Mouse (Mus musculus) monocyte, adult 2 months (primary cell): Measurements from ENCODE around the gene Nfatc2ip.

Source experiments
- DNase-seq, 2 experiments: peaks; one replicate each; pipeline ENCODE4 v3.0.0; 2022; ENCODE audit warnings: low spot score in 2 of 2, low read depth in 1 of 2

Nfatc2ip gene

DNA sequence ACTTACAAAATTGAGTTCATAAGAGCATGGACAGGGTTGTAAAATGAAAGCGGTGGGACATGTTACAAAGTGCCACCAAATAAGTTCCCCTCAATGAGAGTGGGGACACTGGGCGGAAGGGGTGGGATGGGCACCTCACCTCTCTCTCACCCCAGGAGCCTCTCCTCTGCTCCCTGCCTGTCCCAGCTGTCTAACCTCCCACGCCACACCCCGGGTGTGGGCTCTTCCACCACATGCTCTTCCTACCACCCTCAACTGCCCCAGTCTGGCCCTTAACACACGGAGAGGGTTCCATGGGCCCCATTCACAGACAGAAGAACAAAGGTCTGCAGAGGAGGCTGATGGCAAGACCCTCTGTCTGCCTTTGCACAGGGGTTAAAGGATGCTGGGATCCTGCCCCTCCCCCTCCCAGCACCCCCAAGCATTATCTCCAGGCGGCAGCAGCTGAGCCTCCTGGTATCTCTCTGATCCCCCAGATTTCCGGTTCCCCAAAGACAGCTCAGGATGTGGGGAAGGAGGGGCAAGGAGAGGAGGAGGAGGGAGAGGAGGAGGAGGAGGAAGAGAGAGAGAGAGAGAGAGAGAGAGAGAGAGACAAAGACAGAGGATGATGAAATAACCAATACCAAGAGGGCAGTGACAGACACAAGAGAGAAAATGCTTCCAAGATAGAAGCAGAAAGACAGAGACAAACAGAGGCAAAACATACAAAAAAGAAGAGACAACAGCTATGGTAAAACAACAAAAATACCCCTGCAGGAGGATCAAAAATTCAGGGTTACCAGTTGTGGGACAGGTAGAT is 39.5 kb downstream of the Nfatc2ip start:
- DNase-seq: no peak

DNA sequence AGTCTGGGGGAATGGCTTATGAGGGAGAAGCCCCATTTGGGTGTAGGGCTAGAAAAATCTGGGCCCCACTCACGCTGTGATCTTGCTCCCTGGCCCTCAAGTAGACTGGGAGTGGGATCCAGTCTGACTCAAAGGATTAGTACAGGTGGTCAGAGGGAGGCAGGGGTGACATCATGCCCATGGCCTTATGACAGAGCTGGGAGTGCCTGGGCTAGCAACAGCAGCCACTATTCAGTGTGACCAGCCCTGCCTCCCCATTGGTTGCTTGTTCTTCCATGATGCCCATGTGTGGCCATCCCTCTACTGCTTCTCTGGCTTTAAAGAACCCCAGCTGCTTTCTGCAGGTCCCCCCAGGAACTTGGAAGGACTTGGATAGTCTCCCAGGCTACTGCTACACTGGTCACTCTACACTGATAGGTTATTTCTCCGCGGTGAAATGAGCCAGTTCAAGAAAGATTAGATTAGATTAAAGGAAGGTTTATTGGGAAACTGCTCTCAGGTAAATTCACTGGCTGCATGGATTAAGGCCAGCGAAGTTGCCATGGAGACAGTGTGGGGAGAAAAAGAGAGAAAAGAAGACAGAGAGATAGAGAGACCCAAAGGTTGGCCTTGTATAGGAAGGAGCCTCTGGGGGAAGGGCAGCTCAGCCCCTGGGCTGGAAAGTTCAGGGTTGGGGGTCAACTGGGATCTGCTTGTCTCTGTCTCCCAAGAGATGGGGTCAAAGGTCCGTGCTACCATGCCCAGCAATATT is 40.5 kb downstream of the Nfatc2ip start:
- DNase-seq: no peak

DNA sequence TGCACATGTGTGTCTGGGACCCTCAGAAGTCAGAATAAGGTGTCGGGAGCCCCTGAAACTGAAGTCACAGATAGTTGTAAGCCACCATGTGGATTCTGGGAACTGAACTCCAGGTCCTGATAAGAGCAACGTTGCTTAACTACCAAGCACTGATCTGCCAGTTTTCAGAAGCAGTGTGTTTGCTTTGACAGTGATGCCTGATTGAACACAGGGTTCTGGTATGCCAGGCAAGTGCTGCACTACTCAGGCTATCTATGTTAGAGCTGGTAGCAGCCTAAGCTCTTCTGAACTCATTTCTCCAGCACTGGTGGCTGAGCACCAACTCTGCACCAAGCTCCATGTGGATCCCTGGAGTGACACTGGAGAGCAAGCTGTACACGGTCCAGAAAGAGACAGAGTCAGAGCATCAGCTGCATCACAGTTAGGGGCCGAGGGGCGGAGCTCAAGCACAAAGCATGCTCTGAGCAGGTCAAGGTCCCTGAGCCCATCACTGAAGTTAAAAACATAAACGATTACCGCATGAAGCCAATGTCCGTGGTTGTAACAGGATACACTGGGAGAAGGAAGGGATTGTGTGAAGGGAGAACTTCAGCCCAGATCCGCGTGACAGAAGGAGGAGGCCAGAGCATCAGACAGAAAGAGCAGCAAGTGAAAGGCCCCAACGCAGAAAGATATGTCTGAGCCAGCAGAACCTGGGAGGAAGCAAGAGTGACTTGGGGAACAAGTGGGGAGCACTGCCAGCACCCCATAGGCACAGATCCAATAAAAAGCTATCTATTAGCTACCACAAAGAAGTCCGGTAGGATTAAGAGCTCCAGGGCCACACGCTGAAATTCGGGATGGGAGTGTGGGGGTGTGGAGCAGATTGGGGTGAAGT is 41.6 kb downstream of the Nfatc2ip start:
- DNase-seq: no peak

- no peak for DNase-seq
These were observed 42.6 kb downstream of the Nfatc2ip start for GRCm38 (mm10) chr7:126353994-126354365.

GRCm38 (mm10) chr7:126353251-126353993 is 43.1 kb downstream of the Nfatc2ip start:
- DNase-seq: no peak

- DNase-seq: no peak
These were observed 45.1 kb downstream of the Nfatc2ip start for GRCm38 (mm10) chr7:126351419-126351951.

GRCm38 (mm10) chr7:126350748-126351418 is 45.7 kb downstream of the Nfatc2ip start:
- DNase-seq: no peak

GRCm38 (mm10) chr7:126348293-126348692 is 48.2 kb downstream of the Nfatc2ip start:
- DNase-seq: no peak

GRCm38 (mm10) chr7:126347098-126347497 is 49.4 kb downstream of the Nfatc2ip start:
- no peak for DNase-seq

DNA sequence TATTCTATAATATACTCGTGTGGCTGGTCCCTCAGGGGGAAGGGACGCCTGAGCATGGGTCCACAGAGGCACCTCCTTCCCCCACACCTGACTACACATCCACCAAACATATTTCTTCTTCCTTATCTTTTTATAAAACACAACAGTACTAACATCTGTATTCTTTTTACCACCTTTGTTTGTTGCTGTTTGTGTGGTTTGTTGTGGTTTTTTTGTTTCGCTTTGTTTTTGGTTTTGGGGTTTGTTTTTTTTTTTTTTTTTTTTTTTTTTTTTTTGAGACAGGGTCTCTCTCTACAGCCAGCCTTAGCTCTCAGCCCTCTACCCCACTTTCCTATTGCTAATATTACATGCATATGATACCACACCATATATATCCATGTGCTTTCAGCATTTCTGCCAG is 50.6 kb downstream of the Nfatc2ip start:
- no peak for DNase-seq

GRCm38 (mm10) chr7:126345557-126345956 is 51.0 kb downstream of the Nfatc2ip start:
- DNase-seq: no peak

DNA sequence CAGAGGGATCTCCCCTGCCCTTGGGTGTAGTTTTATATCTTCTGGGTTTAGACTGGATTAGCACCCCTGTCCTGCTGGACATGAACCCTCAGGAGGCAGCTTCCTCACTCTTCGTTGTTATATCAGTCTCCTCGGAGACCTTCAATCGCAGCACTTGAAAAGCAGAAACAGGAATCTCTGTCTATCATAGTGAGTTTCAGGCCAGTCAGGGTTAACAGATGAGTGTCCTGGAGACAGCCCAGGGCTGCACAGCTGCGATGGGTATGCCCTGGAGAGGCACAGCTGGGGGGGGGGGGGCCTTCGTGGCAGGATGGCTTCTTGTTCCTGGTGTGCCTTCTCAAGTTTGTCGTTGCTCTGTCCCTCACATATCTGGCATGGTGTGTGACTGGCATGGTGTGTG is 55.6 kb downstream of the Nfatc2ip start:
- DNase-seq: no peak

DNA sequence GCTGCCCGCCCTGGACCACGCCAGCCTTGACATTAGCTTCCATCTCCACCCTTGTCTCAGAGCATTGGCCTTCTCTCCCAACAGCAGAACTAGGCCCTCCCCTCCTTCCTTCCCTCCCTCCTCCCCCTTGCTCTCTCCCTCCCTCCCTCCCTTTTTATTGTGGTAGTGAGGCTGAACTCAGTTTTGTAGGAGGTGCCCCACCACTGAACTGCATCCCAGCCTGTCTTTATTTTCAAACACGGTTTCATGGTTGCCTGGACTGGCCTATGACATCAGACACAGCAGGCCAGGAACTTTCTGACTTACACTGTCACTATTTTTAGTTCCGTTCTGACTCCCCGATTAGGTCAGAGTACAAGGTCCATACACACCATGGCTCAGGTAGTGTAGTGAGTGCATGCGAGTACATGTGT is 56.3 kb downstream of the Nfatc2ip start:
- no peak for DNase-seq

DNA sequence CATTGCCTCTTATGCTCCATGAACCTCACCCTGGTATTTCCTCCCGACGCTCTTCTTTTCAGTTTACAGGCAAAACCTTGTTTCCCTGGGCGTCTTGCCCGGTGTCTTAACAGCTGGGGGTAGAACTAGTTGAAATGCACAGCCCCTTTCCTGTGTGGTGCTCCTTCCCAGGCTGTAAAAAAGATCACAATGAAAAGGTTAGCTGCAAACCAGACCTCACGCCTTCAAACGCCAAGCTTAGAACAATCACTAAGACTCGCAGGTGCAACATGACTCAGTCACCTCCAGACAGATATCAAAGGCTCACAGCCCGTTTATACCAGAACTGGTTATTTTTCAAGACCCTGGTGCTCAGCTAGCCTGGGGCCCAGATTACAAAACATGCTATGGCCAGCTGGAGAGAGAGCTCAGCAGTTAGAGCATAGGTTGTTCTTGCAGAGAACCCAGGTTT is 57.0 kb downstream of the Nfatc2ip start:
- DNase-seq: no peak

DNA sequence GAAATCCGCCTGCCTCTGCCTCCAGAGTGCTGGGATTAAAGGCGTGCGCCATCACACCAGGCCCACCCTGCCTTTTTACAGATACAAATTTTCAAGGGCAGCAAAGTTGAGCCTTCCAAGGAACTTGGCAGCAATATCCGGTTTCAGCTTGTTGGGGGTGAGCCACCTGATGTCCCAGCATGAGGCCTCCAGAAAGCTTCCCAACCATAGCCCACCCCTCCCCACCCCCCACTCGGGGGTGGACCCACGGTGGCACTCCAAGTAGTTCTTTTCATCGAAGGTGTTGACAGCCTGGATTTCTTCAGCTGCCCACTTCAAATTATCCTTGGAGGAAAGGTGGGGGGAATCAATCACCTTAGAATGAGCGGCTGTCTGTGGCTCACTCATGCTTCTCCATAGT is 57.6 kb downstream of the Nfatc2ip start:
- no peak for DNase-seq

GRCm38 (mm10) chr7:126335556-126335955 is 61.0 kb downstream of the Nfatc2ip start:
- DNase-seq: no peak
